Mouse (Mus musculus) skeletal muscle tissue, adult 2 months (tissue): ENCODE results near the gene Rapgef3.

Experiments used
- DNase-seq: peaks from one replicate; pipeline ENCODE4 v3.0.0-alpha.2; 2012; ENCODE audit warnings: low read depth, low spot score

Gene Rapgef3

GRCm38 (mm10) chr15:97746748-97747147, 21.0 kb downstream of the Rapgef3 start:
- no peak for DNase-seq

- DNase-seq: no peak
Observed at GRCm38 (mm10) chr15:97746278-97746677, 21.5 kb downstream of the Rapgef3 start.

GRCm38 (mm10) chr15:97745331-97745730, 22.4 kb downstream of the Rapgef3 start:
- peak; percentile 82 for DNase-seq

- peak; percentile 55 for DNase-seq
Observed at GRCm38 (mm10) chr15:97744930-97745329, 22.8 kb downstream of the Rapgef3 start.

- DNase-seq: no peak
Observed at GRCm38 (mm10) chr15:97743961-97744525, 23.7 kb downstream of the Rapgef3 start.

GRCm38 (mm10) chr15:97743210-97743609, 24.6 kb downstream of the Rapgef3 start:
- no peak for DNase-seq

GRCm38 (mm10) chr15:97742600-97742999, 25.2 kb downstream of the Rapgef3 start:
- no peak for DNase-seq

GRCm38 (mm10) chr15:97742074-97742473, 25.7 kb downstream of the Rapgef3 start:
- DNase-seq: peak; percentile 83

GRCm38 (mm10) chr15:97741662-97742061, 26.1 kb downstream of the Rapgef3 start:
- DNase-seq: no peak

- no peak for DNase-seq
Observed at GRCm38 (mm10) chr15:97740283-97740732, 27.5 kb downstream of the Rapgef3 start.

GRCm38 (mm10) chr15:97738923-97739322, 28.8 kb downstream of the Rapgef3 start:
- DNase-seq: no peak

GRCm38 (mm10) chr15:97731988-97732387, 35.8 kb downstream of the Rapgef3 start:
- DNase-seq: no peak

- DNase-seq: no peak
Observed at GRCm38 (mm10) chr15:97731111-97731510, 36.7 kb downstream of the Rapgef3 start, which contains the start of gene Endou. Gene Endou, minus strand, starts transcription at chr15:97731339.

GRCm38 (mm10) chr15:97730365-97730764, 37.4 kb downstream of the Rapgef3 start:
- DNase-seq: no peak

- DNase-seq: peak; percentile 43
Observed at GRCm38 (mm10) chr15:97728804-97729203, 39.0 kb downstream of the Rapgef3 start.

- no peak for DNase-seq
Observed at GRCm38 (mm10) chr15:97728394-97728793, 39.4 kb downstream of the Rapgef3 start.

- no peak for DNase-seq
Observed at GRCm38 (mm10) chr15:97727520-97727919, 40.3 kb downstream of the Rapgef3 start.

- DNase-seq: peak; percentile 78
Observed at GRCm38 (mm10) chr15:97727048-97727447, 40.7 kb downstream of the Rapgef3 start.

- no peak for DNase-seq
Observed at GRCm38 (mm10) chr15:97726310-97726709, 41.5 kb downstream of the Rapgef3 start.

- no peak for DNase-seq
Observed at GRCm38 (mm10) chr15:97725198-97725785, 42.5 kb downstream of the Rapgef3 start.

- DNase-seq: no peak
Observed at GRCm38 (mm10) chr15:97724346-97725197, 43.2 kb downstream of the Rapgef3 start.

GRCm38 (mm10) chr15:97723536-97724345, 44.0 kb downstream of the Rapgef3 start:
- no peak for DNase-seq
